In the genomic region with DNA sequence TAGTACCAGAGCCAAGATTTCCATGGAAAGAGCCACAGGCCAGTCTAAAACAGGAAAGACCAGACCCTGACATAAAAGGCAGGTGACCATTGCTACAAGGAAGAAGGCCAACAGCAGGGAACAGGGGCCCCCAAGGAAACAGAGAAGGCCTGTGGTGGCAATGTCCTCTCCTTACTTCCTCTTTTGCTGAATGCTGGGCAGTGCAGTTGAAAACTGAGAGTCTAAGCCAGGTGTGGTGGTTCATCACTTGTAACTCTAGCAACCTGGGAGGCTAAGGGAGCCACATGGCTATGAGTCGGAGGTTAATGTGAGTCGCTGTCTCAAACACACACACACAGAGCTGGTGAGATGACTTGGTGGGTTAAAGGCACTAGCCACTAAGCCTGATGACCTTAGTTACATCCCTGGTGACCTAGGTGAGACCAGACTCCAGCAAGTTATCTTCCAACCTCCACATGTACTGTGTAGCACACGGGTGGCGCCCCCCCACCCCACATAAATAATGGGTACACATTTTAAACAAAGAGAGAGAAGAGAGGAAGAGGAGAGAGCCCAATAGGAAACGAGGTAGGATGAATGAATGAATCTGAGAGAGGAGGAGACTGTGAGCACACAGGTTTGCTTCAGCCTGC, we compare ENCODE assay signal across 8 mouse cellular contexts. TPM values are rescaled to one million over a fixed set of nuclear protein-coding genes. Genes with fewer than 3 reads are reported as not detected.
A peak's percentile ranks its signal among the peaks of the same experiment; 100 is the strongest.
DNase-seq lines count a peak whose midpoint lies in the region; ATAC-seq lines count a peak whose summit lies in the region.

No protein-coding gene starts in this region.

- peaks cover 14% of the 10 kb centered on the region for H3K4me1 ChIP-seq in forebrain, embryonic 13.5 days
- H3K4me1 ChIP-seq in forebrain, embryonic 11.5 days (replicated peaks; ENCODE audit: control insufficient read depth, insufficient read depth, low read length) = peaks cover 5% of the 10 kb centered on the region; the same call in 1 of the 2 replicates
- peaks cover 18% of the 10 kb centered on the region for H3K4me1 ChIP-seq in hindbrain, embryonic 13.5 days (replicated peaks)

- peaks cover 16% of the 10 kb centered on the region for H3K9me3 ChIP-seq in forebrain, embryonic 13.5 days (replicated peaks)
- no peaks in the 10 kb centered on the region; the same call in 1 of the 2 replicates for H3K9me3 ChIP-seq in forebrain, embryonic 11.5 days (ENCODE audit: control insufficient read depth, low read length)
- peaks cover 7% of the 10 kb centered on the region; the same call in 1 of the 2 replicates for H3K9me3 ChIP-seq in hindbrain, embryonic 13.5 days

- H3K27me3 ChIP-seq in forebrain, embryonic 13.5 days = no peaks in the 10 kb centered on the region
- no peaks in the 10 kb centered on the region for H3K27me3 ChIP-seq in forebrain, embryonic 11.5 days (ENCODE audit: control insufficient read depth, insufficient read depth, low read length)
- no peaks in the 10 kb centered on the region for H3K27me3 ChIP-seq in hindbrain, embryonic 13.5 days

- H3K4me3 ChIP-seq in forebrain, embryonic 13.5 days = no peak overlapping the region
- H3K4me3 ChIP-seq in forebrain, embryonic 11.5 days (ENCODE audit: low read depth, low read length) = no peak overlapping the region
- H3K4me3 ChIP-seq in hindbrain, embryonic 13.5 days = peak overlapping the region; percentile 53

- no peaks in the 10 kb centered on the region for H3K36me3 ChIP-seq in forebrain, embryonic 13.5 days (ENCODE audit: poor library complexity, severe bottlenecking)
- H3K36me3 ChIP-seq in forebrain, embryonic 11.5 days (ENCODE audit: control insufficient read depth, insufficient read depth, low read length) = no peaks in the 10 kb centered on the region
- no peaks in the 10 kb centered on the region for H3K36me3 ChIP-seq in hindbrain, embryonic 13.5 days

- no peak for DNase-seq in forebrain, embryonic 11.5 days (ENCODE audit: low spot score)
- peak; percentile 36 to 46 for DNase-seq in B cell, adult 2 months
- no peak for DNase-seq in urinary bladder, postnatal 4 days (ENCODE audit: low spot score in 2 of 2)
- DNase-seq in frontal cortex, adult 2 months (ENCODE audit: extremely low spot score in 1 of 2, low spot score in 1 of 2) = no peak
- no peak for DNase-seq in gastrocnemius, adult 18-20 months (ENCODE audit: low spot score)

- no peak overlapping the region for H3K27ac ChIP-seq in forebrain, embryonic 13.5 days
- H3K27ac ChIP-seq in forebrain, embryonic 11.5 days (ENCODE audit: low read depth, low read length) = no peak overlapping the region
- no peak overlapping the region for H3K27ac ChIP-seq in hindbrain, embryonic 13.5 days

- WGBS in forebrain, embryonic 13.5 days = 55% methylated on average over 5 of the region's 5 CpGs
- WGBS in forebrain, embryonic 11.5 days = 77% methylated on average over 5 of the region's 5 CpGs
- WGBS in hindbrain, embryonic 13.5 days = 75% methylated on average over 5 of the region's 5 CpGs

- no peak overlapping the region for H3K9ac ChIP-seq in forebrain, embryonic 13.5 days
- no peak overlapping the region for H3K9ac ChIP-seq in forebrain, embryonic 11.5 days (ENCODE audit: low read length)
- H3K9ac ChIP-seq in hindbrain, embryonic 13.5 days = peak overlapping the region; percentile 79; the same call in 1 of the 2 replicates

- ATAC-seq in forebrain, embryonic 13.5 days = no peak
- no peak for ATAC-seq in forebrain, embryonic 11.5 days (replicated peaks; ENCODE audit: low FRiP score)
- ATAC-seq in hindbrain, embryonic 13.5 days (ENCODE audit: low FRiP score) = no peak
- ATAC-seq in megakaryocyte, adult 5-6 weeks (ENCODE audit: poor library complexity, severe bottlenecking) = peak; percentile 46

- H3K4me2 ChIP-seq in forebrain, embryonic 13.5 days = peak overlapping the region; percentile 80
- H3K4me2 ChIP-seq in forebrain, embryonic 11.5 days (ENCODE audit: low read depth, low read length, severe bottlenecking) = no peak overlapping the region
- H3K4me2 ChIP-seq in hindbrain, embryonic 13.5 days = peak overlapping the region; percentile 72

RNA-seq across cellular contexts. Expression of a gene that starts 1.4 kb away (rescaled TPM):
- 15.9 and 16.6 TPM in 2 replicates for polyA plus RNA-seq in forebrain, embryonic 13.5 days (2015; fragmentation: Nextera tagmentation; extraction: Ambion mirVana)
- polyA plus RNA-seq in forebrain, embryonic 11.5 days (2014; fragmentation: Nextera tagmentation; extraction: Ambion mirVana) = 26.7 and 29.9 TPM in 2 replicates
- polyA plus RNA-seq in hindbrain, embryonic 13.5 days (2015; fragmentation: Nextera tagmentation; extraction: Ambion mirVana) = 28.9 and 31.9 TPM in 2 replicates
- total RNA-seq in megakaryocyte, adult 5-6 weeks (2015) = 101 and 111 TPM in 2 replicates
- 63.9 and 70.8 TPM in 2 replicates for total RNA-seq in megakaryocyte, adult 5-6 weeks (2017)
- 18.3 and 22.1 TPM in 2 replicates for polyA plus RNA-seq in frontal cortex, adult 2 months (2012; rRNA removed)
- 1 to 10 TPM; 7.4 to 8.1 TPM for total RNA-seq in gastrocnemius, adult 18-20 months (2021)

RNA-seq across cellular contexts. Expression of a gene that starts 27.6 kb away (rescaled TPM):
- 23.3 and 28.6 TPM in 2 replicates for polyA plus RNA-seq in forebrain, embryonic 13.5 days (2015; fragmentation: Nextera tagmentation; extraction: Ambion mirVana)
- 27.0 and 33.4 TPM in 2 replicates for polyA plus RNA-seq in forebrain, embryonic 11.5 days (2014; fragmentation: Nextera tagmentation; extraction: Ambion mirVana)
- 31.3 and 40.2 TPM in 2 replicates for polyA plus RNA-seq in hindbrain, embryonic 13.5 days (2015; fragmentation: Nextera tagmentation; extraction: Ambion mirVana)
- total RNA-seq in megakaryocyte, adult 5-6 weeks (2015) = 20.2 and 29.5 TPM in 2 replicates
- total RNA-seq in megakaryocyte, adult 5-6 weeks (2017) = 21.3 and 25.7 TPM in 2 replicates
- polyA plus RNA-seq in frontal cortex, adult 2 months (2012; rRNA removed) = 25.0 and 29.6 TPM in 2 replicates
- 10 to 100 TPM in 1 of 2 experiments, 1 to 10 TPM in 1; 8.8 to 12.4 TPM for total RNA-seq in gastrocnemius, adult 18-20 months (2021)

RNA-seq across cellular contexts. Expression of a gene that starts 27.6 kb away (rescaled TPM):
- polyA plus RNA-seq in forebrain, embryonic 13.5 days (2015; fragmentation: Nextera tagmentation; extraction: Ambion mirVana) = 67.0 and 77.0 TPM in 2 replicates
- polyA plus RNA-seq in forebrain, embryonic 11.5 days (2014; fragmentation: Nextera tagmentation; extraction: Ambion mirVana) = 36.4 and 39.0 TPM in 2 replicates
- 78.7 and 82.4 TPM in 2 replicates for polyA plus RNA-seq in hindbrain, embryonic 13.5 days (2015; fragmentation: Nextera tagmentation; extraction: Ambion mirVana)
- 49.4 and 54.0 TPM in 2 replicates for total RNA-seq in megakaryocyte, adult 5-6 weeks (2015)
- 48.3 and 53.8 TPM in 2 replicates for total RNA-seq in megakaryocyte, adult 5-6 weeks (2017)
- 41.8 and 44.8 TPM in 2 replicates for polyA plus RNA-seq in frontal cortex, adult 2 months (2012; rRNA removed)
- total RNA-seq in gastrocnemius, adult 18-20 months (2021) = 10 to 100 TPM; 19.3 to 20.3 TPM

RNA-seq across cellular contexts. Expression of a gene that starts 59.7 kb away (rescaled TPM):
- 26.4 and 26.5 TPM in 2 replicates for polyA plus RNA-seq in forebrain, embryonic 13.5 days (2015; fragmentation: Nextera tagmentation; extraction: Ambion mirVana)
- 32.1 and 35.7 TPM in 2 replicates for polyA plus RNA-seq in forebrain, embryonic 11.5 days (2014; fragmentation: Nextera tagmentation; extraction: Ambion mirVana)
- polyA plus RNA-seq in hindbrain, embryonic 13.5 days (2015; fragmentation: Nextera tagmentation; extraction: Ambion mirVana) = 31.1 and 32.5 TPM in 2 replicates
- 34.7 and 39.4 TPM in 2 replicates for total RNA-seq in megakaryocyte, adult 5-6 weeks (2015)
- 17.9 and 18.6 TPM in 2 replicates for total RNA-seq in megakaryocyte, adult 5-6 weeks (2017)
- polyA plus RNA-seq in frontal cortex, adult 2 months (2012; rRNA removed) = 38.1 and 40.1 TPM in 2 replicates
- 10 to 100 TPM; 21.5 to 21.9 TPM for total RNA-seq in gastrocnemius, adult 18-20 months (2021)

Comparison
In these comparisons a context has a peak if more than half of its experiments do, and no peak if none do; other contexts are left out.
1. DNase-seq: peak in B cell, adult 2 months (2 of 2); none in forebrain, embryonic 11.5 days (single experiment), urinary bladder, postnatal 4 days (0 of 2), frontal cortex, adult 2 months (0 of 2) and gastrocnemius, adult 18-20 months (single experiment).